Mouse (Mus musculus) frontal cortex, adult (tissue): ENCODE data around the gene Gnptab.

Experiments
- ATAC-seq: cut with Nextera tagmentation; 2 replicates; pipeline ENCODE4 v1.9.2; 2017; ENCODE audit warnings: mild to moderate bottlenecking, moderate library complexity, mixed read lengths; ENCODE audit not compliant: low TSS enrichment

The Gnptab gene

DNA sequence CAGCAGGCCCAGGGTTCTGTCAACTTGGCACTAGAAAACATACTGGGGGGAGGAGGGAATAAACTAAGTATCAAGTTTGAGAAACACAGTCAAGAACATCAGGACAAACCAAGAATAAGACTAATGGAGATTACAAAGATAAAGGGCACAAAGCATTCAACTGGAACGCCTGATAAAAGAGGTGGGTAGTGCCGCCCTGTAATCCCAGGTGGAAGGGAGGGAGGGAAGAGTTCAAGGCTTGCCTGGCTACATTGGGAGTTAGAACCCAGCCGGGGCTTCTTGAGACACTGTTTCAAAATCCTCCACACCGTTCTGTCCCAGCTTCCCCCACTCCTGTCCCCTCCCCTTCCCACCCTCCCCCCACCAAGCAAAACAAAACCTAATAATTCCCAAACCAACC is 1.3 kb upstream of the Gnptab start:
- no peak for ATAC-seq

DNA sequence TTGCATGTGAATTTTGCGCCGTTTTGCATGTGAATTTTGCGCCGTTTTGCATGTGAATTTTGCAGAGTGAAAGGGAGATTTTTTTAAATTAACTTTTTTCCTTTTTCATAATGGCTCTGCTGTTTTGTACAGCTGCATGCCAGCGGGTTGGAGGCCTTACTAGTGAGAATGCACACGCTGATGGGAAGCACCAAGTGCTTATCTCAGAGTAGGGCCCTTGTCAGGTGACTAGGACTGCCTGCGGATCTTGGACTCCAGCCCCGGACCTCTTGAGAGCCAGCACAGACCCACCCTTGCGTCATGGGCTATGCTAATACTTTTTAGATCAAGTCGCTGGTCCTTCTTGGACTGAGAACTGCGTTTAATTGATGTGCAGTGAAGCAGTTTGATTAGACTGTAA is 1.1 kb downstream of the Gnptab start:
- no peak for ATAC-seq

DNA sequence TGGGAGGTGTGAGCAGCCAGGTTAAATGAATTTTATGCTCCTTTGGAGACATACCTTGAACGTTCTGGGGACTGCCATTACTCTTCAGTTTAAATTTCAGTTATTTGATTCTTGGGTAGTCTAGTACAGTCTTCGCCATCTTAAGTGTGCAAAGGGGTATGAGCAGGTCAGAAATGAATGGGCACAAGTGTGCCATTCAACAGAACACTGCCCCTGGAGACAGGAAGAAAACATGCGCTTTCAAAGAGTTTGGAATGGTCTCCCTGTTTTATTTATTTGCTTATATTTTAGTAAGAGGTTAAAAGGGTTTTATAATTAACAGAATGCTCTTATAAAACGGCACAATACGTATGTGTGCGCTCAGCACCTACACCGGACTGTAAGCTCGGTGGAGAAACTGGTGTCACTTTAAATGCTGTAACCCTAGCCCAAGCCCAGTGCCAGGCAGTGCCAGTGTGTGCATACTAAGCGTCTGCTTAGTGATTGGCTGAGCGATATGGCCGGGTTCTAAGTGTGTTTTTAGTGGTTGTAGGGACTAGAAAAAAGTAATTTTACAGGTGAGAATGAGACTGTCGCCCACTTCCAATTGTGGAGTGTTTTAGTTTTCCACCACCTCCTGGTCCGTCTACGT is 1.6 kb downstream of the Gnptab start:
- ATAC-seq = no peak

DNA sequence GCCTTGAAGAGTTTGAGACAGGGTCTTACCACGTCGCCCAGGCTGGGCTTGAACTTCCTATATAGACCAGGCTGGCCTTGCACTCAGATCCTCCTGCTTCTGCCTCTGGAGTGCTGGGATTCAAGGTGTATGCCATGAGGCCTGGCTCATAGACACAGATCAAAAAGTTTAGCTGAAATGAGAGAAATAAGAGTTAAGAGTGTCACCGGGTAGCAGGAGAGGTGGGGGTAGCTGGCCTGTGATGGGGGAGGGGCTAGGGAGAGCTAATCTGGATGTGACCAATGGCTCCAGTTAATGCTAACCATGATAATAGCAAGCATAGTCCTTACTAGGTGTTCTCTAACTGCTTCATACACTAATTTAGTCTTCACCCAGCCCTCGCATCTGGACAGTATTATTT is 2.4 kb downstream of the Gnptab start:
- no peak for ATAC-seq

DNA sequence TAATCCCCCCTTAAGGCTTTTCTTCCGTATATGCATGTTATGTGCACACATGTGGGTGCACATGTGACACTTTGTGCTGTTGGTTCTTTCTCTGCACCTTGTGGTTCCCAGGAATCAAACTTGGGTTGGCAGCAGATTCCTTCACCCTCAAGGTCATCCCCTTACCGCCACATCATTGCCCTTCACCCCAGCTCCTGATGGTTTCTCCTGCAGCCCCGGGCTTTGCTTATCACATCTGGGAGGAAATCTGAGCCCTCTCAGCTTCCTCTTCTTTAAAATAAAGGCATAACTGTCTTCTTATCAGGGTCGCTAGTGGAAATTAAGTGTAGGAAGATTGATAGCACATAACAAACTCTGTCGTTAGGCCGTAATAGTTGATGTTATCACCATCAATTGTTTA is 3.1 kb downstream of the Gnptab start:
- no peak for ATAC-seq

DNA sequence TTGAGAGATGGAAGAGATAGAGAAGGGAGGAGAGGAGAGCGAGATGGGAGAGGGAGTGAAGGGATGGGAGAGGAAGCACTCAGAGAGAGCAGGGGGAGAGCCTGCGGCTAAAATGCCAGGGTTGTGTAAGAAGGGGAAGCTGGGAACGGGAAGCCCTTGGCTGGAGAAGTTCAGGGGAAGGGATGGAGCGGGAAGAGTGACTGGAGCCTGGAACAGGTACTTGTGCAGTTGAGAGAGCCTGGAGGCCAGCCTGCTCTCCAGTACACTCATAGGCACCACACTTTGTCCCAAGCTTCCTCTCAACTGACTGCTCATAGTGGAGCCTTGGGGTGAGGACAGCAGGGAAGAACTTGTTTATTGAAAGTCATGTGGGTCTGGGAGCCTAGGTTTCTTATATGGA is 4.5 kb downstream of the Gnptab start:
- no peak for ATAC-seq

DNA sequence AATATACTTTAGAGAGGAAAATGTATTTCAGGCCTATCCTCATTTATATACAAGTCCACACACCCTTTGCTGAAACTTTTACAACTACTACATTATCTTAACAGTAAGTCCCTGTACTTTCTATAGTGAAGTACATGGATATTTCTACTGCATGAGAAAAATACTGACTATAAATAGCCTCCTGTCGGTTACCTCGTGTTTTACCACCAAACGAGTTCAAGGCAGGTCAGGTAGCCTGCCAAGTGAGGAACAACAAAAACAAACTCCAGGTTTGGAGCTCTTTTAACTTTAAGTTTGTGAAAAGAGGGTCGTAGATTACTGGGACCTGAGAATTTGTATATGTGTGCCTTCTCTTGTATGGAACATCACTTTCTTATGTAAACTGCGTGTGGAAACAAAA is 5.1 kb downstream of the Gnptab start:
- no peak for ATAC-seq

DNA sequence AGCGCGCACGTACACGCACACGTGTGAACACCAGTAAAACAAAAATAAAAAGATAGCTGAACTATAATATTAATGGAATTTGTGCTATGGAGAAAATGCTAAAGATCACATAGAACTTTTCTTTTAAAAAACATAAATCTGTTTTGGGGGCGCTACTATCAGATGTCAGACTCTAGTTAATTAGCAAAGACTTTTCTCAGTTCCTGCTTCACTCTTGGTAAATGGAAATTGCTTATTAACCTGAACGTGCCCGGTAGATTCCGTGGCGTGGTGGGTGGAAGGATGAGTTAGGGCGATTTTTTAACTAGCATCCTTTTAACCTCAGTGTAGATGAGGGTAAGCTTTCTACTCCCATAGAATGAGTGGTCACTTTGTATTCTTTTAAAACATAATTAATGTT is 6.4 kb downstream of the Gnptab start:
- no peak for ATAC-seq

DNA sequence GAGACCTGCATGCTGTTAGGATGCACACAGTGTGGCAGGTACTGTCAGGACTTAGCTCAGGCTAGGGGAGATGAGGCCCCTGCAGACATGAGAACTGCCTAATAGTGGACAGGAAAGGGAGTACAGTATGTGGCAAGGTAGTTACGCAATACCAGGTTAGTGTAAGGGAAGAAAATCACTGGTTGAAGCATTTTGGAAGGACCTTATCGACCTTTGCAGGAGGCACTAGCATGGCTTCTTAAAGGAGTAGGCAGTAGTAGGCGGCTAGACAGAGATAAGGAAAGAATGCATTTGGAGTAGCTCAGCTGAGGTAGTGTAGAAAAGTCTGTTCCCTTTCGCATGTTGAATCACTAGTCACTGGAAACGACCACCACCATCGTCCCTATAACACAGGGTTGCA is 6.8 kb downstream of the Gnptab start:
- ATAC-seq = no peak

DNA sequence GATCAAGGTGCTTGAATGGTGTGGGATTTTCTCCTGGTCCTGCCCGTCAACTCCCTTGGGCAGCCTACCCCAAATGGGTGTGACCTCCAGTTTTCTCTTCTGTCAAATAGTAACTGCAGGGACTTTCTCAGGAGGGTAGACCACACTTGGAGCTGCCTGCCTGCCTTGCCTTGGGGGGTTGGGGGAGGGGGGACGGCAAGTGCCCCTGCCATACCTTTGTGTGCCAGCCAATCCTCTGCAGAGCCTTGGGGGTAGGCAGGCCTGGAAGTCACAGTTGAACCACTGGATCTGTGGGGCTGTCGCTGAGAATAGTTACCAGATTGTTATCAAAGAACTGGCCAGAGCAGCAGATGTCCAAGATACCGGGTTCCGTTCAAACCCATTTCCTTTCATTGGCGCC is 7.3 kb downstream of the Gnptab start:
- no peak for ATAC-seq

DNA sequence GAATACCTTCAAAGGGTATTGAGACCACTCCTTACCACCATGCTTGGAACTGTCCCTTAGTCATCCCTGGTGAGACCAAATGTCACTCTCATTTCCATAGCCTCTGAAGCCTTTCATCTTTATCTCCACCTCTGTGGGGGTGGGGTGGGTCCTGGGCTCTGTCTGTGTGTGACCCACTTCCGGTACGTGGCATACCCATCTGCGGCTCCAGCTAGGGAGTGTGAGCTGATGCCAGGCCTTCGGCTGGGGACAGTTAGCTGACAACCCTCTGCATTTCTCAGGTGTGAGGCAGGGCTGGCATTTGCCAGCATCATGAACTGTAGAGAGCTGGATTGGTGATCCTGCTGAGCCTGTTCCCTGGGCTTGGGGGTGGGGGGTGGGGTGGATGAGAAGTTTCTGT is 10.6 kb downstream of the Gnptab start:
- ATAC-seq = no peak

DNA sequence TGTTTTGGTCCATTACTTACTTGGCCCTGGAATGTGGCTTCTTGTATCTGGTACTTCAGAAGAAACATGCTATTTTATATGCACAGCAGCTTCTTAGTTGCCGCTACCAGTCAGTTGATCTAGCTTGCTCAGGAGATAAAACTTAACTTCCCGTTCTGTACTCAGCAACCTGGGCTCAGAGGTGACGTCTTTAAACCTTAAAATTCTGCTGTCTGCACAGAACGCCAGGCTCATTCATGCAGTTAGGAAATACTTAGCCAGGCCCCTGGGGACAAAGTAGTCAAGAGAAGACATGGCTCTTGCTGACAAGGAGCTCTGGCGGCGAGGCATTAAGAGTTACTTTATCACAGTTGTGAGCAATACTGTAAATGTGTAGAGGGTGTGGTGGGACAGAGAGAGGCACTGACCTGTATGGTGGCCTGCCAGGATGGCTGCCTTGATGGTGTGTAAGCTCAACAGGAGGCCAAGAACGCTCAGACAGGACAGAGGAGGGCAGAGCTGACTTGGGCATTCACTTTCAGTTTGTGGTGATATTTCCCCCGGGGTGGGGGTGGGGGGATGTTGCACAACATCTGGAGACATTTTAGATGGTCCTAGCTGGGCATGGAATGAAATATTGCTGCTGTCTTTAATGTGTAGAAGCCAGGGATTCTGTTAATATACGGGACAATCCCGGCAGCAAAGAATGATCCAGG is 11.3 kb downstream of the Gnptab start:
- ATAC-seq = no peak

DNA sequence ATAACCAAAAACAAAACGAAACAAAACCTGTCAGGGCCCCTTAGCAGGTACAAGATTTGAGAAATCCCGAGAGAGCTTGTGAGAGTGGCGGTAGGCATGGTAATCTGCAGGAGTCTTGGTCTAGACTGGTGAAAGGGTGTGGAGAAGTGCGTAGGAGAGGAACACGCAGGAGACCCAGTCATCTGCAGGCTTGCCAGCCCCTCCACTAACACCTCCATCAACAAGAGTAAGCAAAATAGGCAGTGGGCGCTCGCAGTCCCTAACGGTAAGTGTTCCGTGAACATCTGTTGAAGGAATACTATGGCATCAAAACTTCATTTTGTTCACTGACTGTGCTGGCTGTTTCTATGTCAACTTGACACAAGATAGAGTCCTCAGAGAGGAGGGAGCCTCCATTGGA is 12.6 kb downstream of the Gnptab start:
- peak; percentile 62 for ATAC-seq

DNA sequence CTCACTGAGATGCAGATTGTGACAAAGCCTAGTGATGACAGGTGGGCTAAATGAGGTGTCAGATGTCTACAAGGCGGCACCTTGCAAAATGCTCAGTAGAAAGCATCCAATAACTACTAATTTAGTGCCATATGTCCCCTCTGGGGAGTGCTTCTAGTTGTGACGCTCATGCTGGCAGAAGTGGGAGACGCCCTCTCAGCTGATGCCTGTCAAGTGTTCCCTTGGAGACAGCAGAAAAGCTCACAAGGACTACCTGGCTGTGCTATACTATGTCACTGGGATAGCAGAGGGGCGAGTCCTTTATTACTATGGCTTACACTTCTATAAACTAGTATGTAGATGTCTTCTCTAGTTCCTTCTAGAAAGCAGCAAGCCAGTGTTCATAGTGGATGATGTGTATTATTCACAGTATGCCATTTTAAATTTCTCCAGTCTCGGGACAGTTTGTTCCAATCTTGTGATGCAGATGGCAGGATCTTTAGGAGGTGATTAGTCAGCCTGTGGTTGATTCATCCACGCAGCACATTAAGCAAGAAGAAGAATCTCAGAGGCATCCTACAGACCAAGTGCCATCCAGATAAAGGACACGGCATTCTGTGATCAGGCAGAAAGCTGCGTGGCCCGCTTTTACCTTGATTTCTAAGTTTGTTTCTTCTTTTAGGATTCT is 13.4 kb downstream of the Gnptab start:
- ATAC-seq = peak; percentile 79

DNA sequence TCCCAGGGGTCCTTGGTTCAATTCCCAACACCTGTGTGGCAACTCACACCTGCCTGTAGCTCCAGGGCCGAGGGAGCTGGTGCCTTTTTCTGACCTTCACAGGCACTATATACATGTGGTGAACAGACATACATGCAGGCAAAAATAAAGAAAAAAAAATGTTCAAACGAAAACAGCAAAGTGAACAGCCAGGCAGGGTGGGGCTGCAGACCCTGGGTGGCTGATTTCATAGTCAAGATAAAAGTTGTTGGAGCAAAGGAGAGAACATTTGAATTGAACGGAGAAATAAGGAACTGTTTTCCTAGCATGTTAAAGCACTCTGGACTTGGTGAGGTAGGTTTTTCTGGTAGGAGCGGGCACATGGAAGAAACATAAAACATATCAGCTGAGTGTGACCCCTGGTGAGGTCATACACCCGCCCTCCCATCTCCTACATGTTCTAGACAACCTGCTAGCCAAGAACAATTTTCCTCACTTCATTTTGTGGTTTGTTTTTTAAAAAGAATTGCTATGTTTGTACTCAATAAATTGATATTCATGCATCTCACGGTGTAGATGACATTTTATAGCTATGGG is 19.8 kb downstream of the Gnptab start:
- ATAC-seq = no peak

DNA sequence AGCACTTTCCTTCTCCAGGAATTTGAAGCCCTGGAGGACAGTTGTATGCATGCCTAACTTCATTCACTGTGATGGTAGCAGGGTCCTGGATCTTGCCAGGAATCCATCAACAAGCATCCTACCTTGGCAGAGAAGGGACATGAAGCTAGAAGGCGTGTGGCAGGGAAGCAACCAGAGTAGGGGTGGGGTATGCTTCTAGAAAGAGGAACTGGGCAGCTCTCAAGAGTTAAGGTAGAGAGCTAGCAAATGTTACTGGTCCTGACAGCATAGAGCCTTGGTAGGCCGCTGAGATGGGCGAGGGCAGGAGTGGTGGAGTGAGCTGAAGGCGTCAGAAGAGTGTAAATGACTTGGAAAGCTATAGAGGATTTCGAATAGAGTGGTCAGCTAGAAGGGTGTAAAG is 20.3 kb downstream of the Gnptab start:
- ATAC-seq = no peak

DNA sequence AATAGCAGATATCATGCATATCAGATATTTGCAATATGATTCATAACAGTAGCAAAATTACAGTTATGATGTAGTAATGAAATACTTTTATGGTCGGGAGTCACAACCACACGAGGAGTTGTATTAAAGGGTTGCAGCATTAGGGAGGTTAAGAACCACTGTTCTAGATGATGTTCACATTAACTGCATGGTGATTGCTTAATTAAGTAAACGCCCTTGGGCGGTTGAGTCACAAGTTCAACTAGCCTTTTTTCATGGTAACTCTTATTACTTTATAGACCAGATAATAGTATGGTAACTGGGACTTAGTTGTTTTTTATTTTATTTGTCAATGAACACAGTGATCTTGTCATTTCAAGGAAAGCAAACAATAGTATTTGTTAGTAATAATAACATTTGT is 24.1 kb downstream of the Gnptab start:
- no peak for ATAC-seq

DNA sequence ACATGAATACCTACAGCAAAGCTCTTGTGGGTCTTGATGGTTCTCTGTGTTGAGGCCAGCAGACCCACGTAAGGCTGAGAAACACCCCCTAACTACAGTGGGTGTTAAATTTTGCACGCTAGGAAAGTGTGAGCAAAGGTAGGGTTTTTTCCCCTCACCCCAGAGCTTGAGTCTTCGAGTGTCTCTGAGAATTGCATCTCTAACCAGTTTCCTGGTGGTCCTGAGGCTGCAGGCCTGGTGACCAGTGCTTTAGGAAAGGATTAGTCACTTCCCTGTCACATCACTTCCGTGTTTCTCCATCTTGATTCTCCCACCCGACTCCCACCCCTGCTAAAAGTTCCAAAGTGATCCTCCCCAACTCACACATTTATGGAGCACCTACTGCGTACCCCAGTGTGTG is 25.3 kb downstream of the Gnptab start:
- ATAC-seq = no peak

DNA sequence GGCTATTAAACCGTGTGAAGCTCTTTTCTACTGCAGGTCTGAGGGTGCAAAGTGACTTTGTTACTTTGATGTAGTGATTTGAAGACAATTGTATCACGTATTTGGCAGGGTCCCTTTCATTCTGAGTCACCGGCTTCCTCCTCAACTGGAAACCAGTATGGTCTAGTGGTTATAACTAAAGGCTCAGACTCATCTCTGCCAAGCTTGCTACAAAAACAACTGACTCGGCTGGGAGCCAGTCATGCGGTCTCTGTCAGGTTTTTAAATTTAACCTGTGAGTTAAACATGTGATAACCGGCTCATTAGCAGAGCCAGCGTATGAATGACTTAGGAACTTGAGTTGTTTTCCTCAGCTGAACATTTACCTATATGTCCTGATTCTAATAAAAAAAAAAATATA is 26.9 kb downstream of the Gnptab start:
- ATAC-seq = peak; percentile 34; the same call in 1 of the 2 replicates

DNA sequence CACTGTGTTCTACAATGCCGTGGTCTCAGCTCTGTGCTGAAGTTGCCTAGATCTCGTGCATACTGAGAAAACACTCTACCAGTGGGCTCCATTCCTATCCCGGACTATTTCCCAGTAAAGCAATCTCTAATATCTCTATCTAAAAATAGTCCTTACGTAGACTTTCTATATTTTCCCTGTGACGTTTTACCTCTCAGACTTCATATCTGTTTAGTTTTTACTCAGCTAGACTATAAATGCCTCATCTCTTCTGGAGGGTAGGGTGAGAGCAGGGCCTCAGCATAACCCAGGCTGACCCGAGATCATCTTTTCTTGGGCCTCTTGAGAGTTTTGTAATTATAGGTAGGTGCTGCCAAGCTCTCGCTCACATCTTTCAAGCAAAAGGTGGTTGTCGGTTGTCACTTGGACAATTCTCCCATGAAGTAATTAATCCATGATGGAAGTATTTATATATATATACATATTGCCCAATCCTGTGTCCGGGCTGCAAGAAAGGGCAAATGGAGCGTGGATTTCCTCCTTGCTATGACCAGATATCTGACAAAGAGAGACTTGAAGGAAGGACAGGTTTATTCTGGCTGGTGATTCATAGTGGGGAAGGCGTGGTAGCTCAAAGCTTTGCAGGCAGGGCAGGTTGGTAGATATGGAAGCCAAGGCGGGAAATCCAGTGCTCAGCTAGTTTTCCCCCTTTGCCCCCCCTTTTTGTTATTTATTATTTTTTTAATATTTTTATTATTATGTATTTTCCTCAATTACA is 29.1 kb downstream of the Gnptab start:
- ATAC-seq = no peak

DNA sequence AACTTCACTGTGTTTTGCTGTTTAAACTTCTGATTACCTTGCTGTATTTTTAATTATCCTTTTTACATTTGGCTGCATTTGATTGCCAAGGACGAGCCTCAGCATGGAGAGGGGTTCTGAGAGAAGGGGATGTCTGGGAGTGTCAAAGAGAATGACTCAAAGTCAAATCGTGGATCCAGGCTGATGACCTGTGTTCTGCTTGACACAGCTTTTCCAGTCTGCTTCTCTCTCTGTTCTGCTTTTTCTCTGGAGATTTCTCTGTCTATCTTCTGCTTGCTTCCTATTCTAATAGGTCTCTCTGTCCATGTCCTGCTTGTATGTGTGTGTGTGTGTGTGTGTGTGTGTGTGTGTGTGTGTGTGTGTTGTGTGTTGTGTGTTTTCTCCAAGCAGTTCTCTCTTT is 30.8 kb downstream of the Gnptab start:
- no peak for ATAC-seq

DNA sequence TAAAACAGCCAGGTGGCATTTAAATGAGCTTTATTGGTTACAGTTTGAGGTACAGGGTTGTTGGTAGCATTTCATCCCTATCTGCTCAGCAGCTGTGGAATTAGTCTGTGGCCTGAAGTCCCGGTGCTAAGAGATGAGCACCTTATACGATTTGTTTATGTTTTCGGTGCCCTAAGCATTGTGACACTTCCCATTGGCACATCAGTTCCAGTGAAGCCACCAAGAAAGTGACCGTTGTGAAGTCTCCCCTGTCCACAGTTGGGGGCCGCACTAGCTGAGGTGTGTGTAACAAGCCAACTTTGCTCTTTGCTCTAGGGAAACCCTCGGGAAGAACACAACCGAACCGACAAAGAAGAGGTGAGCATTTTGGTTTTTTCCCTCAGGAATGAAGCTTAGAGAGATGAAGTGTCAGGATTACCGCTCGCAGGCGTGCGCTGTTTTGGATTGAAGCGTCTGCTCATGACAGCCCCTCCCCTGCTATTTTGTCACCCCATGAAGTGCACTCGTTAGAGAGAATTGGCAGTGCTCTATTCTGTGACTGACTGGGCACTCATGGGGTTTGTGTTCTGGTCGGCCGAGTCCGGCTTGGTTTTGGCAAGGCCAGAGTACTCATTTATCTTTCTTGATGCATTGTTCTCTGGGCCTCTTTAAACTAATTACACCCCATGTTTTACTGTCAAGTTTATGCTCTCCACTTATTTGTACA is 33.5 kb downstream of the Gnptab start:
- 0 out of 2 replicates have a peak, but pooled peaks have one; percentile 31 for ATAC-seq
